Mouse (Mus musculus) inflammation-experienced regulatory T-cells, adult 6 months (primary cell): Measurements from ENCODE around the gene Nphp1. TPM values are rescaled to one million over a fixed set of nuclear protein-coding genes. Genes with fewer than 3 reads are reported as not detected.

Source experiments
- ATAC-seq: one replicate; pipeline ENCODE4 v1.8.0; 2017
- polyA plus RNA-seq, 3 experiments: library from polyadenylated mRNA; unstranded; fragments of 100-300 nt; shearing (Covaris generic); gene quantifications; one replicate each; pipeline ENCODE4 v1.2.1; 2017

The Nphp1 gene
- polyA plus RNA-seq: under 1 TPM in 1 of 3 experiments, not detected in 2; 0.36 TPM

DNA sequence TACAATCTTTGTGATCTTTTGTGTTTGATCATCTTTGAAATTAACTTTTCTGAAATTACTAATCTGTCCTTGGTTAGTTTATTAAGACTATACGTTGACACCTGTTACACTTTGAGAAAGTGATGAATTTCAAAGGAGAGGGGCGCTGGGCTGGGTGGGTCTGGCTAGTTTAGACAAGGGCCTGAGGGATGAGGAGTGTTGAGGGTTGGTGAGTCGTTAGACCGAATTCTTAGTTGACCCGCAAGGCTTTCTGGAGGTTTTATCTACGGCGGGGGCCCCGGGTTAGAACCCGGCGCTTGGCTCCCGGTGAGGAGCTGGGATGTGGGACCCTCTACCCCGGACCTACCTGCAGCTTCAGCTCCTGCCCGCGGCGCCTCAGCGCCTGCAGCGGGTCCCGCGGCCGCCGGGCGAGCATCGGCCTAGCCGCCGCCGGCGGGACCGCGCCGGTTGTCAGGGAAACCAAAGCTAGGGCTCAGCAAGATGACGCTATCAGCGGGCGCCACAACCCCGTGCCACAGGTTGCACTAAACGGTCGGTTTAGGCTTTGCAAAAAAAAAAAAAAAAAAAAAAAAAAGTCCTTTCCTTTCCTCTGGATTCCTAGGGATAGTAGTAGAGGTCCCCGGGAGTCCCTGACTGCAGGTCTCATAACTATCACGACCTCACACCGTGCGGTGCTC is at the start of gene Nphp1:
Gene Nphp1 (minus strand): TSS at position 458 of the 677 bp plus-strand sequence.
- ATAC-seq: peak; percentile 84

- no peak for ATAC-seq
These were observed 44.1 kb upstream of the Nphp1 start for GRCm38 (mm10) chr2:127832833-127833190.

DNA sequence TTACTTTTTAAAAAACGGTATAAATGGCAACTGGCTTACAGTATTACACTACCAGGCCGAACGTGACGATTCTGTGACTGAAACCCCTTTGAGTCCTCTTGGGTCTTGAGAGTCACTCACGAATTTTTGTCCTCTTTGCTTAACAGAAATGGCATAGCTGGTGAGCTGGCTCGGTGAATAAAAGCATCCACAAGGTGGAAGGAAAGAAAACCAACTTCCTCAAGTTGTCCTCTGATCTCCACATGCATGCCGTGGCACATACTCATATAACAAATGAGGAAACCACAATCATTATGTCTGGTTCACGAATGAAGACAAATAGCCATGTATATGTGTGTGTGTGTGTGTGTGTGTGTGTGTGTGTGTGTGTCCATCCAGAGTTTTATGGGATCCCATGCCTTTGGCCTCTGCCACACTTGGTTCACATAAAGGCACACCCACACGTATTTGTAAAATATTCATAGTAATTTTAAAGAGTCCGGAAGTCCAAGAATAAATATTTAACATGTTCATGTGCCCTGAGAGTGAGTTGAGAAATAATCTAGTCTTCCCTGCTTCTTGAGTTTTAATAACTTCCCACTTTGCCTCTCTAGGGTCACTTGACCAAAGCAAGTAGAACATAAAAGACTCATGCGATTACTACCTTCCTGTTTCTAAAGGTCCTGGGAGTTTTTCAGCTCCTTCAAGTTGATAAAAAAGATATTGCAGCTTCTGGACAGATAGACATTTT is 43.6 kb upstream of the Nphp1 start:
- peak; percentile 42 for ATAC-seq

DNA sequence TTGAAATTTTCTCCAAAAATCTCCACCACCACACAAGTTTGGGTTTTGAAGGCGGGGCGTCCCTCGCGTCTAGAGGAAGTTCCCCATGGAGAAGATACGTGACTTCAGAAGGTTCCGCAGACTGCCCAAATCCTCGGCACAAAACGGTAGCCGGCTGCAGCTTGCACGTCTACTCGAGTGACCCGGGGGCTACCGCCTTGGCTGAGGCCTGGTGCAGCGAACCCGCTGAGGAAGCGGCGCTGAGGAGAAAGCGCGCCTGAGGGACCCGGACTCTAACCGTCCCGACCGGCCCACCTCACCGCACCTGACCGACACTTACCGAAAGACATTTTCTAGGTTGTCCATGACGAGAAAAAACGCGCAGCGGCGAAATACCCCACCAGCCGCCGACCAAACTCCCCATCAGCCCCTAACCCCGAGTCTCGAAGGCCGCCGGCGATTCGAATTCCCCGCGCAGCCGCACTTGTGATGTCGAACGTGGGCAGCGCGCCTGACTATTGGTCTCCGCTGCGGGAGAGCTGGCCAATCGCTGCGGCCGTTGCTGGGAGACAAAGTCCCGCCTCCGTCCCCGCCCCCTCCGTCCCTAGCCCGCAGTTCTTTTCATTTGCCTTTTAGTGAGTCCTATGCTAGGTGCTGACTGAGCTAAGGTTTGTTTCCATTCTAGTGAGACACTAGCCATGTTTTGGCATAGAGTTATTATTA is 42.9 kb upstream of the Nphp1 start, which contains the start of gene Bub1:
Gene Bub1 (minus strand): TSS at position 465 of the 702 bp plus-strand sequence.
- ATAC-seq: peak; percentile 97

- ATAC-seq: peak; percentile 89
These were observed 3.4 kb upstream of the Nphp1 start, which contains the start of gene Mtln for GRCm38 (mm10) chr2:127791919-127792603. Mtln (minus strand) TSS chr2:127792488.

GRCm38 (mm10) chr2:127789651-127790270 is 1.1 kb upstream of the Nphp1 start:
- ATAC-seq: no peak

GRCm38 (mm10) chr2:127789138-127789537 is 441 bp upstream of the Nphp1 start:
- ATAC-seq: peak; percentile 4

GRCm38 (mm10) chr2:127787226-127787625 is 1.5 kb downstream of the Nphp1 start:
- no peak for ATAC-seq

DNA sequence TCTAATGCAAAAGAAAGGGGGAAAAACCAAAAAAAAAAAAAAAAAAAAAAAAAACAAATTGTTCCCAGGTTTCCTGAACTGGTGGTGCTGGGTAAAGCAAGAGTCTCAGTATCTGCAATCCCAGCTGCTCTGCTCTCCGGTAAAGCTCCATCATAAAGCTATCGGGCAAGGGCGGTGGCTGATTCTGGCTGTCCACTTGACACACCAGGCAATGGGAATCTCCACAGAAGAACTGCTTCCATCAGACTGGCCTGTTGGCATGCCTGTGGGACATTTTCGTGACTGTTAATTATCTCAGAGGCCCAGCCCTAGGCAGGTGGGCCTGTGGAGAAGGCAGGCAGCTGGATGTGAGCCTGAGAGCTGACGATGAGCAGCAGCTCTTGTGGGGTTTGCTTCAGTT is 10.2 kb downstream of the Nphp1 start:
- no peak for ATAC-seq

GRCm38 (mm10) chr2:127775013-127775412 is 13.7 kb downstream of the Nphp1 start:
- ATAC-seq: no peak

DNA sequence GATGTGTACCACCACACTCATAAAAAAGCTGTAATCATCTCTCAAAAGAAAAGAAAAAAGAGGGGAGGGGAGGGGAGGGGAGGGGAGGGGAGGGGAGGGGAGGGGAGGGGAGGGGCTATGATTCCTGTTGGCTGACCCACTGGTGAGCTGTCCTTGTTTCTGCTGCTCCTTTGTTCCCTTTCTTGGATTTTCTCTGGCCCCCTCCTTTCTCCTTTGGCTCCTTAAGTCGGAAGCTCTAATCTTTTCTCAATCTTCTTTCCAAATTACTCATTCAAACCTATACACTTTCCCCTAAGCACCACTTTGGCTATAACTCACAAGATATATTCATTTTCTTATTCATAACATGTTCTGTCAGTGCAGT is 14.1 kb downstream of the Nphp1 start:
- ATAC-seq: no peak

GRCm38 (mm10) chr2:127773938-127774577 is 14.6 kb downstream of the Nphp1 start:
- no peak for ATAC-seq

DNA sequence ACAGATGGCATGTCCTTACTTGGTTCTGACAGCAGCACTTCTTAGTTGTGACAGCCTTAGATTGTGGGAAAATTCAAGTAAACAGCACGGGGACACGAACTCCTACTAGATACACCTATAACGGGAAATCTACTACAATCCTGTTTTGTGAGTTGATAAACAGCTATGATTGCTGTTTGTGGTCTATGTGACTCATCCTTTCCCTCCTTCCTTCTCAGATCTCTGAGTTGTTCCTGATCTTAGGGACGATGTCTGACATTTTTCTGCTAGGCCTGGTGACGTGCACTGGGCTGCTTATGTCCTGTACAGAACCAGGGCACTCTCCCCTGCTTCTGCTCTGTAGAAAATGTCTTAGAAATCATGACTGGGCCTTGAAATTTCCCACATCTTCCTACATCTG is 27.1 kb downstream of the Nphp1 start:
- no peak for ATAC-seq

DNA sequence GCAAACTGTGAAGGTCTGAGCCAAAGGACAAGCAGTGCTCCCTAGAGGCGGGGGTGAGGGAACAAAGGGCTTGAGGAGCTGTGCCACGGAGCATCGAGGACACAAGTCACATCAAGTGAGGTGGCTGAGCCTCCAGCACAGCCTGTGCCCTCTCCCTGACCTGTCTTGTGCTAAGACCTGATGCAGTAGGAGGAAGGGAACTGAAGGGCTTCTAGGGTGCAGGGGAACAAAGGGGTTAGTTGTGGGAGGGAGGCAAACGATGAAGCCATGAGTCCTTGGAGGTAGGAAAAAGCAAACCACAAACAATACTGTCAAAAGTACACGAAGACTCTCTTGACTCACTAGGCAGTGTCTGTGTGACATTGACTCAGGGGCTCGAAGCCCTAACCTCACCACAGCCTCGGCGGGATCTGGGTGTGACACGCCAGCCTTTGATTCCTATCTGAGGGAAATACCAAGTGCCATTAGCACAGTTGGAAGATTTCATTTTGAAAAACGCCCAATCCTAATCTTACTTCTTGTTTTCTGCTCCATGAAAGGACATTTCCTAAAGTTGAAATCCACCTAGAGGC is 28.2 kb downstream of the Nphp1 start:
- ATAC-seq: no peak

DNA sequence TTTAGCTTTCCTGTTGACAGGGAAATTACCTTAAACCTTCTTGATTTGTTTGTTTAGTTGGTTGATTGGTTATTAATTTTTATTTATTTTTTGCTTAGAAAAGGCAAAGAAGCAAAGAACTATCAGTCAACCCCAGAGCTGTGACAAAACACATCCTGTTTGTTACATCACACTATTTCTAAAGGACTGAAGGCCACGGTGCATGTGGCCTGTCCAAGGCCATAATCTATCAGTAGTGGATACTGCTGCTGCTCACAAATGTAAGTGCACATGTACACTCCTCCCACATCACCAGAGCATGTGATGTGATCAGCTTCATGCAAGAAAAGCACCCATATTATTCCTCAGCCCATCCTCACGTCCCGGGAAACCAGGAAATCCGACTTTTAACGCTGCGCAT is 28.7 kb downstream of the Nphp1 start:
- no peak for ATAC-seq

DNA sequence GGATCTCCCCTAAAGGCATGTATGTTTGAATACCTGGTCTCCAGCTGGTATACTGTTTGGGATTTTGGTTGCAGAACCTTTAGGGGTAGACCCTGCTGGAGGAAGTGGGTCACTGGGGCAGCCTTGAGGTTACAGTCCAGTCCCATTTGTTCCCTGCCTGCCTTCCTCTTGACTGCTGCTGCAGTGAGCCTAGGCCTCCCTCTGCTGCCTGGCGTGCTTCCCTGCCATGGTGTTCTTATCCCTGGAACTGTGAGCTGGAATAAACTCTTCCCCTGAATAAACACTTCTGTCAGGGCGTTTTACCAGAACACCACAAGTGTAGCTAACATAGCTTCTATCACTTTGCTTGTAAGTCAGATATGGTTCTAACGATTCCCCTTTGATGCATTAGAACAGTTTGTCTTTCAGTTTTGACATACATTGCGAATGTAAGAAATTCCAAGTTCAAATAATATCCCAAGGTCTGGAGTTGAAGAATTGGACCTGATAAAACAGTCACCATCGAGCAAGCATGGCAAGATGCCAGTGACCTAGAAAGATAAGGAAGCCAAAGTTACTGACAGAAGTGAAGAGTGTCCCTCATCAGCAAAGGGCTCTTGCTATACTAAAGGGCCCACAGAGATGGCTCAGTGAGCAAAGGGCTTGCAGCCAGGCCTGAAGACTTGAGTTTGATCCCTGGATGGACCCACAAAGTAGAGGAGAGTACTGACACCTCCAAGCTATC is 29.4 kb downstream of the Nphp1 start:
- ATAC-seq: no peak

DNA sequence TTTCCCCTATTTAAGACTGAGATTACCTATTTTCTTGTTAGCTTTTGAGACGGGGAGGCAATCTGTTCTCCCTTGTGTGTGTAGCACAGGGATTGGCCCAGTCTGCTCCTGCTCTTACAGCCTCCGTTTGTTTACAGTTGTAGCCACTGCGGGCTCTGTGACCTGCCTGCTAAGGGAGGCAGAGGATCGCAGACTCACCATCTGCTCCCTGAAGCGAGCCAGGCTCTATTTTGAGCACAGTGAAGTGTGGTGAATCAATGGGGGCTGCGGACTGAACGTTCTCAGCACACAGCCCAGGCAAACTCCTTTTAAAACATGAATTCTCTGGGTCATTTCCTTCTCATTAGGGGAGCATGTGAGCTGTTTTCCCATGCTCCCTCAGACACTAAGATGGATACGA is 31.5 kb downstream of the Nphp1 start:
- no peak for ATAC-seq

DNA sequence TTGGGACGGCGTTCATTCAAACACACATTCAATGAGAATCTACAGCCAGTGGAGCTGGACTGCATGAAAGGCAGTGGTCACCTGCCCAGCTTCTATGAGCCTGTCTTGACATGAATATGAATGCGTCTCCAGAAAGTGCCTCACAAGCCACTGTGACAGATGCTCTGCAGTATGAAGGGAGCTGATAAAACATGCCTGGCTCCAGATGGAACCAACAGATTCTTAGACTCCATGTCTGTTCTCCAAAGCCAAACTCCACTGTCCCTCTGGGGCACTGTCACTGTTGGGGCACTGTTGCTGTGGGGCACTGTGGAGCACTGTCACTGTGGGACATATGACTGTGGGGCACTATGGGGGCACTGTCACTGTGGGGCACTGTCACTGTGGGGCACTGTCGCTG is 34.6 kb downstream of the Nphp1 start:
- no peak for ATAC-seq

DNA sequence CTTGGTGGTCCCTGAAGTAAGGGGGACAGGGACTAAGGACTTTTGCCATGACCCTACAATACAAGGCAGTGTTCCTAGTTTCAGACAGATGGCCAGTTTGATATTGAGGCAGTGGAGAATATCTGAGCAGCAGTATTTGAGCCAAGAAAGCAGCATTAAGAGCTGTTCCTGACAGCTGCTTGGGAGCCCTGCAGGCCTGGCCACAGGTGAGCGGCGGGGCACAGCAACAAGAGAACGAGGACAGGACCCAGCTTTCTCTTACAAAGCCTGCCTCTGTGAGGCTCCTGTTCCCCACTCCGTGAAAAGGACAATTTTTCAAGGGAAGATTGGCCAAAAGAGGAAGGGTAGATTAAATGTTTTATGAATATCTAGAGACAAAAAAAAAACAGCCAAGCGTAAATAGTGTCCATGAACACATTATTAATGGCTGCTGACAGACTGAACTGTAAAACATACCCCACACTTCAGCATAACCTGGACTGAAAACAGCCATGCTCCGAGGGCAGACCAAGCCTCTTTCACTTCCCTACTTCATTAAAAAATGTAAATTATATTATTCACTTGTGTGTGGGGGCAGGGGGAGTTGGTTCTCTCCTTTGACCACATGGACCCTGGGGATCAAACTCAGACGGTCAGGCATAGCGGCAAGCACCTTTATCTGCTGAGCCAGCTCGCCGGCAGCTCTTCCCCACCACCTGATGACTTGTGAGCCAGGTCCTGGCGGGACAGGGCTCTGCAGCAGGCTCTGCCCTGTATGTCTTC is 36.7 kb downstream of the Nphp1 start:
- no peak for ATAC-seq

DNA sequence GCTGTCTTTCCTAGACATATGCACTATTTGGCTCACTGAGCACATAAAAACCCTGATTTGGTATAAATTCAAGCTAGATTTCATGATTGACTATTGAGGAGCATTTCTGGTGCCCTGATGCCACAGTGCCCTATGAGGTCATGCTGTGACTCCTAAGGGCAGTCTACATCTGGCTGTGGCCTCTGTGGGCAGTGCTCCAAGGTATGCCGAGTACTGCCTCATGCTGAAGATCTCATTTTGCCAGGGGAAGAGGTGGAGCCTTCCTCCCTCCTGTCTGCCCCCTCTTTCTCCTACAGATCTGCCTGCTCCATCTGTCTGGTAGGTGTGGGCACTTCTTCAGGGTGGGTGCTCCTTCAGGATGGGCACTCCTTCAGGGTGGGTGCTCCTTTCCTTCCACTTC is 39.3 kb downstream of the Nphp1 start:
- ATAC-seq: no peak
